Mouse (Mus musculus): Measurements from ENCODE around the gene Gm4981. TPM values are rescaled to one million over a fixed set of nuclear protein-coding genes. Genes with fewer than 3 reads are reported as not detected.
"Not testable (repeated sequence)": the region's sequence is repeated elsewhere in the genome, so short reads cannot be mapped to it uniquely, and the experiment has no call there.

Gm4981 gene
- total RNA-seq, 4 experiments from 2014 or later: not detected

- DNase-seq (ENCODE audit: low spot score in 2 of 2): peak; percentile 40 to 78
These were observed 12.3 kb downstream of the Gm4981 start for GRCm38 (mm10) chr10:58223972-58224805.

DNA sequence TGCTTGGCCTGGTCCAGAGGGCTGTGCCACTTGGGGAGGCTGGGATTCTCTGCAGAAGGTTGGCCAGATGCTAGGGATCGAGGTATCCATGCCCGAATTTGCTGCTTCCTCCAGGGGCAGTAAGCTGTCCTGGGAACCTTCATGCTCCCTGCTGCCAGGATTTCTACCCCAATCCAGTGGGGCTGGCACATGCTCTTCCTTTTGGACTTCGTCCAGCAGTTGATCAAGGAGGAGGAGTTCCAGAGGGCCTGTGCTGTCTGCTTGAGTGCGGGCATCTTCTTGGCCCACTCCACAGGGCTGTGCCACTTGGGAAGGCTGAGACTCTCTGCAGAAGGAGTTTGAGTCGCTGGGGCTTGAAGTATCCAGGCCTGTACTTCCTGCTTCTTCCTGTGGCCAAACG, 13.3 kb downstream of the Gm4981 start:
- not testable (repeated sequence) for DNase-seq (ENCODE audit: low spot score in 2 of 2)

- DNase-seq (ENCODE audit: low spot score in 2 of 2): not testable (repeated sequence)
These were observed 14.9 kb downstream of the Gm4981 start for GRCm38 (mm10) chr10:58221571-58221970.

- DNase-seq (ENCODE audit: low spot score in 2 of 2): no peak
These were observed 15.8 kb downstream of the Gm4981 start for GRCm38 (mm10) chr10:58220726-58221125.

DNA sequence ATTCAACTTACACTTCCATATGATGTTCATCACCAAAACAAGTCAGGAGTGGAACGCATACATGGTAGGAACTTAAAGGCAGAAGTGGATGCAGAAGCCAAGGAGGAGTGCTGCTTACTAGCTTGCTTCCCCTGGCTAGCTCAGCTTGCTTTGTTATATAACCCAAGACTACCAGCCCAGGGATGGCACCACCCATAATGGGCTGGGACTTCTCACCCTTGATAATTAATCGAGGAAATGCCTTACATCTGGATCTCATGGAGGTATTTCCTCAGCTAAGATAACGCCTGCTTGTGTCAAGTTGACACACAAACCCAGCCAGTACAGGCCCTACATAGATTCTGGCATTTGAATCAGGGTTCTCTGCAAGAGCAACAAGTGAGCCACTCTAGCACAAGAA, 19.1 kb downstream of the Gm4981 start:
- no peak for DNase-seq (ENCODE audit: low spot score in 2 of 2)

DNA sequence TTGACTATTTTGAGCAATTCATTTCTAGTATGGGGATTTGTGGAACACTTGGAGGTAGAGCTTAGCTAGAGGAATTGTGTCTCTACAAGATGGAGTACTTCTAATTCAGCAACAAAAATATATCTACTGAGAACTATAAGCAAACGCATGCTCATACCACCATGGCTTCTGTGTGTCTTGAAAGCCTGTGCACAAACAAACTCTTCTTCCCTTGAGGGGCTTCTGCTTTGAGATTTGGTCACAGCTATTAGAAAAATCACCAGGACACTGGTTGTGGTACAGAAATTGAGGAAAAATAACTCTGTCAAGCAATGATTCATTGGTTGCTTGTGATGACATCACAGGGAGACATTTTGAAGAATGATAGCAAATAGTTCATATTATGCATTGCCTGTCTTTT, 21.1 kb downstream of the Gm4981 start:
- DNase-seq (ENCODE audit: low spot score in 2 of 2): no peak

GRCm38 (mm10) chr10:58214934-58215333, 21.6 kb downstream of the Gm4981 start:
- DNase-seq (ENCODE audit: low spot score in 2 of 2): no peak

GRCm38 (mm10) chr10:58214497-58214896, 22.0 kb downstream of the Gm4981 start:
- no peak for DNase-seq (ENCODE audit: low spot score in 2 of 2)

GRCm38 (mm10) chr10:58212230-58212629, 24.3 kb downstream of the Gm4981 start:
- no peak for DNase-seq (ENCODE audit: low spot score in 2 of 2)

DNA sequence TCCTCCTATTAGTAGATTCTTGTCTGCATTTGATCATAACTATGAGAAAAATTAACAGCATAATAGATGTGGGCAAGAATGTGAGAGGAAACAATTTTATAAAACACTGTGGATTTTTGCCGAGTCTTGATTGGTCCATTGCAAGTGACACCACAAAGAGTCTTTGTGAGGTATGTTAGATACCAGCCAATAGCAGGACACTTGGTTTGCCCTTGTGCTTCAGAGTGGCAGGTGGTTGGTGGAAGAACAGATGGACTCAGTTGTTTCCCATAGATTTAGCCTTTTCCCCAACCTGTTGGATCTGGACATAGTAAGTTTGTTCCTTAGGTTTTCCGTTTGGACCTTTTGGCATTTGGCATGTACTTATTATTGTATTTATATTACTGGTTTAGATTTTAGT, 25.3 kb downstream of the Gm4981 start:
- no peak for DNase-seq (ENCODE audit: low spot score in 2 of 2)

GRCm38 (mm10) chr10:58210514-58210913, 26.0 kb downstream of the Gm4981 start:
- no peak for DNase-seq (ENCODE audit: low spot score in 2 of 2)

- no peak for DNase-seq (ENCODE audit: low spot score in 2 of 2)
These were observed 26.6 kb downstream of the Gm4981 start for GRCm38 (mm10) chr10:58209710-58210467.

GRCm38 (mm10) chr10:58206639-58207404, 29.7 kb downstream of the Gm4981 start:
- DNase-seq (ENCODE audit: low spot score in 2 of 2): no peak

GRCm38 (mm10) chr10:58205986-58206385, 30.5 kb downstream of the Gm4981 start:
- no peak for DNase-seq (ENCODE audit: low spot score in 2 of 2)

Other genes with a start within 250 kb of the Gm4981 start
- not detected for gene AW822073, start 11.8 kb downstream of the Gm4981 start, total RNA-seq (2022)
- gene Duxf3, start 4.0 kb downstream of the Gm4981 start, total RNA-seq (2022): not detected
- gene Gcc2, start 18.8 kb upstream of the Gm4981 start, total RNA-seq (2022): 100 to 1,000 TPM in 2 of 4 experiments, 10 to 100 TPM in 2; 77.8 to 116 (median 101) TPM
- 10 to 100 TPM; 20.2 to 24.4 (median 23.5) TPM for gene Lims1, start 86.8 kb upstream of the Gm4981 start, total RNA-seq (2022)
- 10 to 100 TPM; 78.0 to 92.2 (median 85.1) TPM for gene Ranbp2, start 210.2 kb upstream of the Gm4981 start, total RNA-seq (2022)